Mouse (Mus musculus) layer of hippocampus, postnatal 25 days (tissue): ENCODE results near the gene Gm27021. TPM values are rescaled to one million over a fixed set of nuclear protein-coding genes. Genes with fewer than 3 reads are reported as not detected.
A peak's percentile ranks its signal among the peaks of the same experiment; 100 is the strongest.

Experiments used
- DNase-seq, 2 experiments: peaks; one replicate each; pipeline ENCODE4 v3.0.0; 2022; ENCODE audit warnings: mixed read lengths in 2 of 2, low spot score in 1 of 2; ENCODE audit errors: extremely low spot score in 1 of 2
- total RNA-seq, 2 experiments: library from RNA; stranded (reverse); gene quantifications; 2 replicates each; pipeline ENCODE4 v1.2.3; 2021

Gene Gm27021
- total RNA-seq, result not detected

- peak; percentile 76 to 83 for DNase-seq
These were observed at the start of gene Gm27021, which contains the start of gene Cox4i1 for GRCm38 (mm10) chr8:120667561-120668373. Gm27021 (minus strand) TSS chr8:120668079. Cox4i1 (plus strand) TSS chr8:120668222.

- DNase-seq, result no peak
These were observed 48.3 kb upstream of the Gm27021 start for GRCm38 (mm10) chr8:120715996-120716680.

GRCm38 (mm10) chr8:120715200-120715599 lies 47.3 kb upstream of the Gm27021 start:
- no peak for DNase-seq

- DNase-seq, result no peak
These were observed 41.3 kb upstream of the Gm27021 start for GRCm38 (mm10) chr8:120709176-120709575.

- DNase-seq, result no peak
These were observed 38.3 kb upstream of the Gm27021 start for GRCm38 (mm10) chr8:120706193-120706592.

GRCm38 (mm10) chr8:120705163-120705562 lies 37.3 kb upstream of the Gm27021 start:
- no peak for DNase-seq

GRCm38 (mm10) chr8:120704203-120704602 lies 36.3 kb upstream of the Gm27021 start:
- DNase-seq, result no peak

- no peak for DNase-seq
These were observed 34.0 kb upstream of the Gm27021 start for GRCm38 (mm10) chr8:120701758-120702465.

- DNase-seq, result no peak
These were observed 32.2 kb upstream of the Gm27021 start for GRCm38 (mm10) chr8:120700053-120700452.

- DNase-seq, result no peak
These were observed 31.7 kb upstream of the Gm27021 start for GRCm38 (mm10) chr8:120699565-120699964.

- no peak for DNase-seq
These were observed 31.2 kb upstream of the Gm27021 start for GRCm38 (mm10) chr8:120699079-120699478.

- no peak for DNase-seq
These were observed 30.5 kb upstream of the Gm27021 start for GRCm38 (mm10) chr8:120698426-120698825.

- DNase-seq, result no peak
These were observed 30.0 kb upstream of the Gm27021 start for GRCm38 (mm10) chr8:120697979-120698272.

- DNase-seq, result peak in 1 of 2 experiments; percentile 37
These were observed 29.5 kb upstream of the Gm27021 start for GRCm38 (mm10) chr8:120697154-120697978.

- no peak for DNase-seq
These were observed 28.7 kb upstream of the Gm27021 start for GRCm38 (mm10) chr8:120696401-120697153.

GRCm38 (mm10) chr8:120693861-120694493 lies 26.1 kb upstream of the Gm27021 start:
- no peak for DNase-seq

GRCm38 (mm10) chr8:120692934-120693333 lies 25.1 kb upstream of the Gm27021 start:
- DNase-seq, result no peak

GRCm38 (mm10) chr8:120688511-120688910 lies 20.6 kb upstream of the Gm27021 start:
- DNase-seq, result no peak

GRCm38 (mm10) chr8:120687786-120688185 lies 19.9 kb upstream of the Gm27021 start:
- no peak for DNase-seq
